Mouse (Mus musculus): ENCODE data around the gene Sprr2j-ps.

DNA sequence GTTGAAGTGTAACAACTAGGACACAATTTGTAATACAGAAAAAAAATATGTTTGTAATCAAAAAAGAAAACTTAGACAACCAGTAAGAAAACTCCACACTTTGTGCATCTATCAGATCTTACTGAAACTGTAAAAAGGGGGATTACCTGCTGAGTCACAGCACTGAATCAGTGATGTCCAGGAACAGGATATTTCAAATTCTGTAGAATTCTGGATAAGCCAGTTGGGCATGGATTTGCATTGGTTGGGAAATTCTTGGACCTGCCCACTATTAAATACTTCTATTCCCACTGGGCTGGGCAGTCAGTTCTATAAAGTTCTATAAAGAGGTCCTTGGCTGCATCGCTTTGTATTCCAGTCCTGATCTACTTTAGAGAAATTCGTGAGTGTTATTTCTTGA, at the start of gene Sprr2j-ps:
- no peak for TF ChIP-seq EP300 (IDR thresholded peaks at IDR 0.05; ENCODE audit: low read depth)
- TF ChIP-seq CTCF (IDR thresholded peaks at IDR 0.05; ENCODE audit: low read depth): no peak

Measured in liver, embryonic 14.5 days (tissue).